Comparison of ENCODE assay signal across 8 mouse cellular contexts in genomic region chr10:60284676-60285111, GRCm38 (mm10). TPM values are rescaled to one million over a fixed set of nuclear protein-coding genes. Genes with fewer than 3 reads are reported as not detected.
DNase-seq lines count a peak whose midpoint lies in the region; ATAC-seq and TF ChIP-seq lines count a peak whose summit lies in the region.

No protein-coding gene starts in this region.

- H3K4me1 ChIP-seq in liver, adult 2 months (ENCODE audit: control insufficient read depth, insufficient read depth, low read length) = peaks cover 67% of the 10 kb centered on the region
- peaks cover 96% of the 10 kb centered on the region for H3K4me1 ChIP-seq in megakaryocyte, embryonic 14.5 days

- H3K79me2 ChIP-seq in liver, adult 2 months (ENCODE audit: control insufficient read depth, insufficient read depth, low read length) = peaks cover 73% of the 10 kb centered on the region

- H3K9me3 ChIP-seq in megakaryocyte, embryonic 14.5 days = no peaks in the 10 kb centered on the region

- TF ChIP-seq POLR2A in liver, adult 2 months (IDR thresholded peaks at IDR 0.05; ENCODE audit: extremely low read depth, insufficient read depth, low read length) = no peak

- DNase-seq in liver, adult 2 months (ENCODE audit: extremely low read depth, low read depth, low spot score) = no peak
- no peak for DNase-seq in liver
- peak; percentile 84 for DNase-seq in thymus, postnatal 14 days
- DNase-seq in frontal cortex, postnatal 36 days (ENCODE audit: low spot score in 2 of 2) = no peak
- no peak for DNase-seq in layer of hippocampus, postnatal 36 days
- no peak for DNase-seq in kidney, adult 18-20 months

- no peaks in the 10 kb centered on the region for H3K27me3 ChIP-seq in liver, adult 2 months (ENCODE audit: control insufficient read depth, insufficient read depth, low read length)
- no peaks in the 10 kb centered on the region for H3K27me3 ChIP-seq in megakaryocyte, embryonic 14.5 days (replicated peaks)

- WGBS in liver, adult 2 months = 61% methylated on average over 8 of the region's 8 CpGs

- H3K4me3 ChIP-seq in liver, adult 2 months (ENCODE audit: insufficient read depth, low read depth, low read length) = no peak overlapping the region
- H3K4me3 ChIP-seq in megakaryocyte, embryonic 14.5 days (replicated peaks) = peak overlapping the region; percentile 80

- peak overlapping the region; percentile 50 for H3K27ac ChIP-seq in liver, adult 2 months (replicated peaks; ENCODE audit: insufficient read depth, low read depth, low read length)

- H3K36me3 ChIP-seq in liver, adult 2 months (ENCODE audit: control insufficient read depth, insufficient read depth, low read length) = no peaks in the 10 kb centered on the region
- H3K36me3 ChIP-seq in megakaryocyte, embryonic 14.5 days (replicated peaks; ENCODE audit: low read length) = peaks cover 54% of the 10 kb centered on the region

- H3K9ac ChIP-seq in liver, adult 2 months (ENCODE audit: low read depth, low read length) = peak overlapping the region; percentile 42

- 0 out of 4 replicates have a peak, but pooled peaks have one; percentile 6 to 16 for ATAC-seq in hematopoietic stem cell, adult 5-6 weeks (replicated peaks in 1 of 2; ENCODE audit: insufficient read depth in 1 of 2, low FRiP score in 2 of 2, low TSS enrichment in 1 of 2, low read depth in 1 of 2, poor library complexity in 2 of 2, severe bottlenecking in 2 of 2)

- no peak for TF ChIP-seq CTCF in liver, adult 2 months (IDR thresholded peaks at IDR 0.05; ENCODE audit: low read depth, low read length)

RNA-seq across cellular contexts. Expression of gene Psap, which starts 7.3 kb away (rescaled TPM):
- total RNA-seq in liver, adult 2 months (2014; rRNA removed) = 227 and 309 TPM in 2 replicates
- polyA plus RNA-seq in liver, adult 2 months (2012; rRNA removed) = 584 and 608 TPM in 2 replicates
- 223 and 263 TPM in 2 replicates for total RNA-seq in hematopoietic stem cell, adult 5-6 weeks (2017)
- polyA plus RNA-seq in megakaryocyte, embryonic 14.5 days (2012; ENCODE audit: insufficient read depth, low replicate concordance) = 220 and 417 TPM in 2 replicates
- 1,000 to 10,000 TPM; 1,330 to 1,401 TPM for total RNA-seq in layer of hippocampus, postnatal 36 days (2021)
